Mouse (Mus musculus) embryonic facial prominence, embryonic 11.5 days (tissue): ENCODE data around the gene Hdac1. TPM values are rescaled to one million over a fixed set of nuclear protein-coding genes. Genes with fewer than 3 reads are reported as not detected.

Experiments used
- ATAC-seq: fragments of 200-750 bp; cut with Nextera tagmentation; replicated peaks from 2 replicates; pipeline ENCODE4 v1.8.0; 2017; ENCODE audit warnings: low read depth; ENCODE audit not compliant: insufficient number of reproducible peaks, low FRiP score, low TSS enrichment
- DNase-seq: peaks from one replicate; pipeline ENCODE4 v3.0.0-alpha.2; 2015; ENCODE audit warnings: low spot score
- H3K27ac ChIP-seq: fragments of 300-500 bp; sonication (generic); replicated peaks from 2 replicates; pipeline ENCODE4 v1.5.1; 2014; ENCODE audit warnings: mild to moderate bottlenecking, low read depth, low read length, control low read depth
- H3K27me3 ChIP-seq: fragments of 300-500 bp; sonication (generic); 2 replicates; pipeline ENCODE4 v1.6.1; 2014; ENCODE audit warnings: mild to moderate bottlenecking, low read length, moderate library complexity, mixed read lengths; ENCODE audit not compliant: control insufficient read depth, insufficient read depth
- H3K36me3 ChIP-seq: fragments of 300-500 bp; sonication (generic); replicated peaks from 2 replicates; pipeline ENCODE4 v1.6.1; 2014; ENCODE audit warnings: low read depth, mild to moderate bottlenecking, low read length, moderate library complexity, mixed read lengths; ENCODE audit not compliant: control insufficient read depth, insufficient read depth
- H3K4me1 ChIP-seq: fragments of 300-500 bp; sonication (generic); 2 replicates; pipeline ENCODE4 v1.6.1; 2014; ENCODE audit warnings: low read length, mixed read lengths; ENCODE audit not compliant: control insufficient read depth, insufficient read depth
- H3K4me2 ChIP-seq: fragments of 300-500 bp; sonication (generic); 2 replicates; pipeline ENCODE4 v1.6.1; 2014; ENCODE audit warnings: low read depth, mild to moderate bottlenecking, control low read depth, low read length, moderate library complexity
- H3K4me3 ChIP-seq: fragments of 300-500 bp; sonication (generic); 2 replicates; pipeline ENCODE4 v1.5.1; 2014; ENCODE audit warnings: low read depth, low read length, control low read depth
- H3K9ac ChIP-seq: fragments of 300-500 bp; sonication (generic); replicated peaks from 2 replicates; pipeline ENCODE4 v1.6.1; 2014; ENCODE audit warnings: mild to moderate bottlenecking, control low read depth, low read length
- H3K9me3 ChIP-seq: fragments of 300-500 bp; sonication (generic); replicated peaks from 2 replicates; pipeline ENCODE4 v1.6.1; 2016; ENCODE audit warnings: mild to moderate bottlenecking, low read length, inconsistent platforms, mixed read lengths; ENCODE audit not compliant: control insufficient read depth
- WGBS: fragments of 180-500 bp; shearing (Covaris S2); extraction: QIAGEN DNeasy Blood & Tissue Kit; methylation state at CpG from one replicate; pipeline ENCODE4 v1.1.7; 2014; 5-methylcytosine and 5-hydroxymethylcytosine counted together
- polyA plus RNA-seq: library from polyadenylated mRNA; unstranded; fragments of >200 nt; fragmentation: Nextera tagmentation; extraction: Ambion mirVana; gene quantifications from 2 replicates; pipeline ENCODE4 v1.2.1, GENCODE M21; 2014

Hdac1 gene
- polyA plus RNA-seq, 1 experiment from 2014 or later, result 271 TPM

GRCm38 (mm10) chr4:129496631-129497030 lies 45.9 kb downstream of the Hdac1 start:
- Histone ChIP-seq H3K27ac (no peak overlapping the region), H3K4me2 (no peak overlapping the region), H3K4me1 (peaks cover 3% of the 10 kb centered on the region), H3K27me3 (peaks cover under 1% of the 10 kb centered on the region), H3K4me3 (no peak overlapping the region), H3K9ac (no peak overlapping the region), H3K9me3 (no peaks in the 10 kb centered on the region), H3K36me3 (no peaks in the 10 kb centered on the region)
- DNase-seq (no peak), ATAC-seq (no peak)
- WGBS, result 19% methylated on average over 6 of the region's 6 CpGs

- no peak for DNase-seq
- no peak overlapping the region for H3K4me3 ChIP-seq
- peaks cover 10% of the 10 kb centered on the region for H3K4me1 ChIP-seq
Measured at GRCm38 (mm10) chr4:129495672-129496562, 46.6 kb downstream of the Hdac1 start.

GRCm38 (mm10) chr4:129494681-129495080 lies 47.8 kb downstream of the Hdac1 start:
- H3K27ac ChIP-seq, result no peak overlapping the region
- H3K36me3 ChIP-seq, result no peaks in the 10 kb centered on the region
- H3K9ac ChIP-seq, result no peak overlapping the region
- no peak overlapping the region for H3K4me3 ChIP-seq
- H3K4me2 ChIP-seq, result no peak overlapping the region
- no peak for ATAC-seq
- peaks cover 12% of the 10 kb centered on the region for H3K27me3 ChIP-seq
- WGBS, result 63% methylated on average over 7 of the region's 7 CpGs
- DNase-seq, result no peak
- peaks cover 11% of the 10 kb centered on the region for H3K4me1 ChIP-seq
- H3K9me3 ChIP-seq, result no peaks in the 10 kb centered on the region

More at GRCm38 (mm10) chr4:129495672-129496562, 46.6 kb downstream of the Hdac1 start:
- peaks cover 8% of the 10 kb centered on the region for H3K27me3 ChIP-seq
- no peaks in the 10 kb centered on the region for H3K36me3 ChIP-seq
- H3K27ac ChIP-seq, result no peak overlapping the region
- ATAC-seq, result no peak
- no peak overlapping the region for H3K9ac ChIP-seq
- 37% methylated on average over 16 of the region's 16 CpGs for WGBS
- H3K4me2 ChIP-seq, result no peak overlapping the region
- no peaks in the 10 kb centered on the region for H3K9me3 ChIP-seq

DNA sequence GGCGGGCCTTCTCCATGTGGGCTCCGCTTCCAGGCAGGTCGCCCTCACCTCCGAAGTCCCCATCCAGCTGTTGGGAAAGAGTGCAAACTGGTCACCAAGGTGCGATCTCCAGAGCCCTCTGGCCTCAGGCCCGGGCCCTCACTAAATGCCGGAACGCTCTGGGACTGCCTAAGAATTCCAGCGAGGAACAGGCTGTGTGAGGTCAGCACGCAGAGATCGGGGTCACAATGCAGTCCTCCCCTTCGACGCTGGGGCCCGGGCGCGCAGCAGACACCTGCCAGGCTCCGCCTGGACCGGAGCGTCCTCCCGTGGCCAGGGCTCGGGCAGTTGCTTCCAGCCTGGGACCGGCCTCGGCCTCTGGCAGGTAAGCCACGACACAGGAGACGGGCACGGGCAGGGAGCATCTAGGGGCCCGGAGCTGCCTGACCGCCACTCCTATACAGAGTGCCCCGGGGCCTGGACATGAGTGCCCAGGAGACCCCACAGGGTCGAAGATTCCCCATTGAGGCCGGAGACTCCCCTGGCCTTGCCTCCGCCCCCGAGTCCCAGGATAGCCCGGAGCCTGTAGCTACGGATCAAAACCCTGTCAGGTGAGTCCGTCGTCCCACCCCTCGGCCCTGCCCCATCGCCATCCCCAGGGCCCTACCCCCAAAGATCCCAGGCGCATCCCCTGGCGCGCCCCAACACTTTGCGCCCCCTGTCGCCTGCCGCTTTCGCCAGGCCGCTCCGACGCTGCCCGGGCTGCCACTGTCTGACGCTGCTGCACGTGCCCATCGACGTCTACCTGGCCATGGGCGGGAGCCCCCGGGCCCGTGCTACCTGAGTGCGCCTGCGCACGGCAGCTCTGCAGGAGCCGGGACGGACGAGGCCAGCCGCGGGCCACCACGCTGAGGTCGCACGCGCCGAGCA lies 51.3 kb downstream of the Hdac1 start, which contains the start of the genes Tssk3 and Fam229a:
Gene Tssk3, minus strand, starts transcription at position 51 of the 909 bp plus-strand sequence.
Gene Fam229a, plus strand, starts transcription at position 219 of the 909 bp plus-strand sequence.
- peaks cover 3% of the 10 kb centered on the region; the same call in 1 of the 2 replicates for H3K36me3 ChIP-seq
- DNase-seq (peak; percentile 35), ATAC-seq (peak; percentile 57)
- H3K9ac ChIP-seq, result peak within 1 kb of the TSS; percentile 39
- peak within 1 kb of the TSS; percentile 25 for H3K4me3 ChIP-seq
- peaks cover 12% of the 10 kb centered on the region for H3K27me3 ChIP-seq
- no peaks in the 10 kb centered on the region for H3K9me3 ChIP-seq
- peaks cover 9% of the 10 kb centered on the region for H3K4me1 ChIP-seq
- peak within 1 kb of the TSS; percentile 60 for H3K4me2 ChIP-seq
- 2% methylated on average over 70 of the region's 70 CpGs for WGBS
- H3K27ac ChIP-seq, result no peak within 1 kb of the TSS

DNA sequence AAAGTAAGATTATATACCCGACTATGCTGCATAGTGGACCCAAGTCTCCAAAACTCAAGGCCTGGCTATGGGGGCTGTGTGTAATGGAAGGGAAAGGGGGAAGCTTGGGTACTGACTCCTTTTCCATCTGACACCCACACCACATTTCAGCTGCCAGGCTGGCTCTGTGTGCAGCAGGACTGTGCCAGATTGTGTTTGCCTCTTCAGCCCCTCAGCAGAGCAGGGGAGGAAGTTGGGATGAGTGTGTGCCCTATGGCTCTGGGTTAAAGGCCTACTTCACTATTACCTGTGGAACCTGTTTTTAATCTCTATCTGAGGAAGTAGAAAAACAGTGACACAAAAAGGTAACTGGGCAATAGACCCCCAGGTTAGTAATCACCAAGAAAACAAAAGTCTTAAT lies 61.4 kb downstream of the Hdac1 start:
- H3K27ac ChIP-seq, result no peak overlapping the region
- H3K36me3 ChIP-seq, result peaks cover under 1% of the 10 kb centered on the region
- H3K9me3 ChIP-seq, result no peaks in the 10 kb centered on the region
- H3K4me2 ChIP-seq, result no peak overlapping the region
- no peaks in the 10 kb centered on the region for H3K27me3 ChIP-seq
- no peak overlapping the region for H3K4me3 ChIP-seq
- H3K9ac ChIP-seq, result no peak overlapping the region
- ATAC-seq (no peak), DNase-seq (no peak)
- no peaks in the 10 kb centered on the region for H3K4me1 ChIP-seq
- 89% methylated on average over 1 of the region's 1 CpGs for WGBS

DNA sequence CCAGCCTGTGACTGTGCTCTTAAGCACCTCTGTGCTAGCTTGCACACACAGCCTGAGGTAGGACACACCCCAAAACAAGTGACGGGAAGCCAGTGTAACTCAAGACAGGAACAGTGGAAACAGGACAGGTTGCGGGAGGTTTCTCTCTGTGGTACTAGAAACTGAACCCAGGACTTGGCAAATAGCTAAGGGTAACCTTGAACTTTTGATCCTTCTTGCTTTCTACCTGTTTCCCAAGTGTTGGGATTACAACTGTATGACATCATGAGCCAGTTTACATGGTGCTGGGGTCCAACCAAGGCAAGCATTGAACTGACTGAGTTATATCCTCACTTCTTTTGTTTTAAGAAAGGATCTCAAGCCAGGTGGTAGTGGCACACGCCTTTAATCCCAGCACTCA lies 62.6 kb downstream of the Hdac1 start:
- H3K4me2 ChIP-seq, result no peak overlapping the region
- H3K27ac ChIP-seq, result no peak overlapping the region
- DNase-seq (no peak), ATAC-seq (no peak)
- no peaks in the 10 kb centered on the region for H3K27me3 ChIP-seq
- H3K36me3 ChIP-seq, result peaks cover 6% of the 10 kb centered on the region
- H3K9ac ChIP-seq, result no peak overlapping the region
- no peaks in the 10 kb centered on the region for H3K9me3 ChIP-seq
- 89% methylated on average over 3 of the region's 3 CpGs for WGBS
- H3K4me3 ChIP-seq, result no peak overlapping the region
- H3K4me1 ChIP-seq, result no peaks in the 10 kb centered on the region

DNA sequence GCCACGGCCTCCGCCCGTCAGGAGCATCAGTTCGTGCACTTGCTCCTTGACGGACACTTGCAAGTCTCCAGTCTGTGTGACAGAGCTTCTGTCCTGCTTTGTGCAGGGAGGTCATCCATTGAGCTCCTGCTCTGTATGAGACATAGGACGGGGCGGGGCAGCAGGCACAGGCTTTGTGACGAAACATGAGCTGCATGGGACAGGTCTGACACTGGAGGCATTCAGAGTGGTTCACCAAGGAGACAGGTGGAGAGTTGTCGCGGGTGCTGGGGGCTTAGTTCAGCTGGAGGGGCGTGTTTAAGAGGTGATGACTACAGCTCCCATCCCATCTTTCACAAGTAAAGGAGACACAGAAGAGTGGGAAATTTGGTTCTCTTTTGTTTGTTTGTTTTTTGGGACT lies 66.5 kb downstream of the Hdac1 start:
- H3K4me3 ChIP-seq, result no peak overlapping the region
- 83% methylated on average over 11 of the region's 11 CpGs for WGBS
- no peaks in the 10 kb centered on the region for H3K27me3 ChIP-seq
- DNase-seq, result no peak
- H3K9me3 ChIP-seq, result no peaks in the 10 kb centered on the region
- no peak overlapping the region for H3K4me2 ChIP-seq
- H3K27ac ChIP-seq, result no peak overlapping the region
- peaks cover 25% of the 10 kb centered on the region for H3K36me3 ChIP-seq
- ATAC-seq, result no peak
- H3K4me1 ChIP-seq, result no peaks in the 10 kb centered on the region
- no peak overlapping the region for H3K9ac ChIP-seq
